Mouse (Mus musculus) adrenal gland (tissue): ENCODE results near the gene Cxcl16.
"Not testable (repeated sequence)": the region's sequence is repeated elsewhere in the genome, so short reads cannot be mapped to it uniquely, and the experiment has no call there.

ENCODE experiments used
- intact Hi-C: fragments of 180-260 bp; cut with DNase I; formaldehyde crosslinking; loops from one replicate; pipeline ENCODE4 v1.15.1; 2025
- microRNA-seq, 2 experiments: library from miRNA; unstranded; fragments of <30 nt; microRNA quantifications; one replicate each; pipeline ENCODE4; 2019

The Cxcl16 gene

DNA sequence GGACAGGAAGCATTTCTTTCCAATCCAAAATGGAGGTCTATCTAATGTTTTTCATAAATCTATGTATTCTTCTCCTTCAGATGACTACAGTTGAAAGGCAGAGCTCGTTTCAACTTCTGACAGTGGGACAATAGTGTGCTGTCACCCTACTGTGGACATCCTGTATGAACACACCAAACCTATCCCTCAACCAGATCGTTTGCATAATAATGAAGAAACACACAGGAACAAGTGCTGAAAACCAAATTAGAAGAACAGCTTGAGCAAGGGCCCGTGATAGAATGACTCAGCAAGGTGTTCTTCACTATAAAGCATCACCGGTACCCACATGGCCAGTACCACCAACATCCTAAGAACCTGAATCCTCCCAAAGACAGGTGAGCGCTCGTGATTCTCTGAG is 33.2 kb downstream of the Cxcl16 start:
- intact Hi-C loops: not testable (repeated sequence)

DNA sequence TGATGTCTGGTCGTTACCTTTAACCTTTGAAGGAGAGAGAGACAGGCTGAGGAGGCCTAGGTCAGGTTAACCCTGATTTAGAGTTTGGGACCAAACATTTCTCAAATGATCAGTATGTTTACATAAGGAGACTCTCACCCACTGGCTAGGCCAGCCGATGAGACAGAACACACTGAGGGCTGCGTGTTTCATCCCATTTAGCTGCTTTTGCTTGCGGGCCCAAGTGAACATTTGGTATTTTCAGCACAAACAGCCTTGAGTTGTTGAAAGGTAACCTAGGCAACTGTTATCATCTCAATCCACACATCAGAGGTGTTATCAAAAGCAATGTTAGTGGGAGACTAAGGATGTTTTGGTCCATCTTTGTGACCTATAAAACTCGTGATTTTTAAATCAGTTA is 40.3 kb downstream of the Cxcl16 start:
- intact Hi-C loops: no loop called here

DNA sequence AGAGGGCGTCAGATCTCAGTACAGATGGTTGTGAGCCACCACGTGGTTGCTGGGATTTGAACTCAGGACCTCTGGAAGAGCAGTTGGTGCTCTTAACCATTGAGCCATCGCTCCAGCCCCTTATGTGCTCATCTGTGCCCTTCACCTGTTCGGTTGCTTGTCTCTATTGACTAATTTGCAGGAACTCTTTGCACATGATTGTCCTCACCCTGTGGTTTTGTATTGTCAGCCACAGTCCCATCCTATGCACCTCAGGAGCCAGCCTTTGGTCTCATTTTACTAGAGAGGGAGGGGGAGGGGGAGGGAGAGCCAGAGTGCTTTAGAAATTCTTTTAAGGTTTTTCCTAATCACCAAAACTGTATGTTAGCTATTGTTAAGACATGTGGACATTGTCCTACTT is 41.6 kb downstream of the Cxcl16 start:
- intact Hi-C loops: no loop called here

DNA sequence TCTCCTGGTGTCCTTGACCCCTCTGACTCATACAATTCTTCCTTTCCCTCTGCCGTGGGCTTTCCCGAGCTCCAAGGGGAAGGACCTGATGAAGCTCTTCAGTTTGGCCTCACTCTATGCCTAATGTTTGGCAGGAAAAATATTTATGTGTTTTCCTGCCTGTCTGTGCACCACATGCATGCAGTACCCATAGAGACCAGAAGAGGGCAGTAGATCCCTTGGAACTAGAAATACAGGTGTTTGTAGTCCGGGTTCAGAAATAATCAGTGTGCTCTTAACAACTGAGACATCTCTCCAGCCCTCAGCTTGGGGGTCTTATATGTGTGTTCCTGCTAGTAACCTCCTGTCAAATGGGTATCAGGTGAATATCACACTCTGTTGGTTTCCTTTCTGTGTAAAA is 45.8 kb downstream of the Cxcl16 start:
- intact Hi-C loops: loop anchor here (5.0 kb wide), 1 partner anchor 93 kb away; the partner anchor contains the start of gene Tm4sf5

DNA sequence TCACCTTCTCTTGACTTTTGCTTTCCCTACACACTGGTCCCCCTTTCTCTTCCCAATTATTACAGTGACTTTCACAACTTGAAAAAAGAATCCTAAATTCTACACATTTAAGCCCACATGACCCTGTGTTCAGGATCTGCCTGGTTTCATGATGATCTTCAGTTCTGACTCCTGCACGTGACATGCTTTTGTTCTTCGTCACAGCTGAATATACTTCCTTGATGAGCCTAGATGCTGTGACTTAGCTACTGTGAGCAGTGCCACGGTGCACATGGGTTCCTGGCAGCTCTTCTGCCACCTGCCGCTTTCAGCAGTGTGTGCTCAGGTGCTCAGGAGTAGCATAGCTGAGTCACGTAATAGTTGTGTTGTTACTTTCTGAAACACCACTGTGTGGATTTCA is 47.2 kb downstream of the Cxcl16 start:
- intact Hi-C loops: loop anchor here (5.0 kb wide), 1 partner anchor 95 kb away; the partner anchor contains the start of gene Tm4sf5

DNA sequence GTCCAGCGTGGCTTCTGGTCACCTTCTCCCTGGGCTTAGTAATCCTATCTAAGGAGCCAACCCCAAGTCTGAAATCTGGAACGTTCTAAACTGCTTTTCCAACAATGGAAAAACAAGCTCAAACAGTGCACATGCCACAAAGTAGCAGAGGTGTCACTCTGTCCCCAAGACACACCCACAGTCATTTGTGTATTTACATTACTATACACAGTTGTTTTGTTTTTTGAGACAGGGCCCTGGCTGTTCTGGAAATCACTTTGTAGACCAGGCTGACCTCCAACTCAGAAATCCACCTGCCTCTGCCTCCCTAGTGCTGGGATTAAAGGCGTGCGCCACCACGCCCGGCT is 49.5 kb downstream of the Cxcl16 start:
- intact Hi-C loops: loop anchor here (5.0 kb wide), 1 partner anchor 97 kb away; the partner anchor contains the start of gene Tm4sf5

DNA sequence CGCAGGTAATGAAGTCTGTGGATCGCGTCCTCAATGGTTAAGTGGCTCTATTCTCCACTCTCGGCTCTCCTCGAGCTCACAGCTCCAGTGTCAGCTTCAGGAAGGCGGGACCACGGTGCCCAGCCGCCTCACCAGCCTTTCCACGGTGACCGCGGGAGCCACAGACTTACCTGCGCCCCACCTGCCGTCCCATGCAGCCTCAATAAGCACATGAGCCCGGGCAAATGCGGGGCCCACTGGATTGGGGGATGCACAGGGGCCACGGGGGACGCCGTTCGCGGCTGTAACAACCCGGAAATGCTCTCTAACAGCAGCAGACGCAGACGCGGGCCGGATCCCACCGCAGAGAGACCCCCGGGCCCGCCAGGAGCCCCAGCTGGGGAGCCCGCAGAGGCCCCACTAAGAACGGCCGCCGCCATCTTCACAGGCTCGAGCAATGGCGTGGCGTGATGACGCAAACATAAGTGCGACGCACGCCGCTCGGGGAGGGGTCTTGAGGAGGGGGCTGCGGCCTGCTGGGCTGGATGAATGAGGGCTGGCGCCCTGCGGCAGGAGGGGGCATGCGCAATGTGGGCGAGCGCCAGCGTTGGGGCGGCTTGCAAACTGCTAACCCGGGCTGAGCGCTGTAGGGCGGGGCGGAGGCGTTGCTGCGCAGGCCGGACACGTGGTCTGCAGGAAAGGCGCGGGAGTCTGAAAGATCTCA is 50.0 kb downstream of the Cxcl16 start, which contains the start of gene Pelp1:
Gene Pelp1, minus strand, starts transcription at position 438 of the 703 bp plus-strand sequence.
- intact Hi-C loops: loop anchor here (5.0 kb wide), 1 partner anchor 98 kb away; the partner anchor contains the start of gene Tm4sf5

Small RNA genes lying within 50 kb of the gene (microRNA-seq; reads per million reads assigned to microRNA genes)
- 0.46 to 1.5 reads per million in 2 experiments for gene Mir7115
